Comparison of ENCODE assay signal across 9 mouse cellular contexts in the genomic region with DNA sequence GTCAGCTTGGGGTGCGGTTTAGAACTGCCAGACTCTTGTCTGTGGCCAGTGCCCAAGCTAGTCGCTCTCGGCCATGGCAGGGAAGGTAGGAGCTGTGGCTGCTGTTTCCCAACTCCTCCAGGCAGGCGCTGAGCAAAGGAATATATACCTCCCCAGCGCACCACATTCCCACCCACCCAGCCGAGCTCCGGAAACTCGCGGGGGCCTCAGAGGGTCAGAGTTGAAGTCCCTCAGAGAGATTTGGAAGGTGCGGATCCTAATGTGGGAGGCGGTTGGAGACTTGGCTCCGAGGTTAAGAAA. TPM values are rescaled to one million over a fixed set of nuclear protein-coding genes. Genes with fewer than 3 reads are reported as not detected.
DNase-seq lines count a peak whose midpoint lies in the region; ATAC-seq and TF ChIP-seq lines count a peak whose summit lies in the region.
"Had no signal": no experiment of that assay in that cellular context is flagged by ENCODE, and none has a peak within 500 bp of the region (broad histone marks: within the 10 kb centered on the region; RNA-seq: fewer than 3 reads in every experiment).

No protein-coding gene starts in this region.

- WGBS in kidney, postnatal 0 days: 15% methylated on average over 12 of the region's 12 CpGs
- 19% methylated on average over 12 of the region's 12 CpGs for whole genome bisulfite sequencing in embryonic facial prominence, embryonic 12.5 days
- 20% methylated on average over 12 of the region's 12 CpGs for WGBS in hindbrain, embryonic 16.5 days
- WGBS in midbrain, embryonic 16.5 days: 17% methylated on average over 12 of the region's 12 CpGs

- no peak overlapping the region for H3K27ac ChIP-seq in kidney, postnatal 0 days
- no peak overlapping the region for H3K27ac ChIP-seq in embryonic facial prominence, embryonic 12.5 days
- no peak overlapping the region; the same call in 1 of the 2 replicates for H3K27ac ChIP-seq in hindbrain, embryonic 16.5 days (ENCODE audit: low read depth, low read length)
- H3K27ac ChIP-seq in midbrain, embryonic 16.5 days (ENCODE audit: low read length): no peak overlapping the region

- DNase-seq in kidney, postnatal 0 days (ENCODE audit: low spot score): no peak
- DNase-seq in kidney, postnatal 14 days: no peak
- no peak for DNase-seq in MN1 (ENCODE audit: low spot score)
- DNase-seq in layer of hippocampus, adult 18-20 months (ENCODE audit: low spot score in 2 of 2): no peak
- no peak for DNase-seq in left cerebral cortex, postnatal 4 days

- intact Hi-C loops in left cerebral cortex, postnatal 4 days (cut with DNase I): no loop called here

- H3K9ac ChIP-seq in kidney, postnatal 0 days (ENCODE audit: low read depth, low read length): no peak overlapping the region
- H3K9ac ChIP-seq in embryonic facial prominence, embryonic 12.5 days: peak overlapping the region; percentile 31
- H3K9ac ChIP-seq in hindbrain, embryonic 16.5 days (ENCODE audit: low read depth, low read length): peak overlapping the region; percentile 75
- H3K9ac ChIP-seq in midbrain, embryonic 16.5 days (ENCODE audit: low read depth, low read length): peak overlapping the region; percentile 74

- no peaks in the 10 kb centered on the region for H3K27me3 ChIP-seq in kidney, postnatal 0 days (ENCODE audit: insufficient read depth, low read length)
- H3K27me3 ChIP-seq in embryonic facial prominence, embryonic 12.5 days: no peaks in the 10 kb centered on the region
- no peaks in the 10 kb centered on the region for H3K27me3 ChIP-seq in hindbrain, embryonic 16.5 days (replicated peaks; ENCODE audit: control insufficient read depth, insufficient read depth, low read length)
- no peaks in the 10 kb centered on the region for H3K27me3 ChIP-seq in midbrain, embryonic 16.5 days (ENCODE audit: control insufficient read depth, insufficient read depth, low read depth, low read length)

- TF ChIP-seq CTCF in kidney, postnatal 0 days (IDR thresholded peaks at IDR 0.05; ENCODE audit: low read depth): no peak

- no peak for ATAC-seq in kidney, postnatal 0 days (replicated peaks; ENCODE audit: low FRiP score, low read depth)
- peak; percentile 16; the same call in 1 of the 2 replicates for ATAC-seq in embryonic facial prominence, embryonic 12.5 days (ENCODE audit: insufficient number of reproducible peaks, insufficient read depth, low FRiP score, low TSS enrichment)
- no peak for ATAC-seq in hindbrain, embryonic 16.5 days
- ATAC-seq in midbrain, embryonic 16.5 days: no peak

- peak overlapping the region; percentile 40 for H3K4me3 ChIP-seq in kidney, postnatal 0 days (replicated peaks; ENCODE audit: low read depth, low read length)
- peak overlapping the region; percentile 52 for H3K4me3 ChIP-seq in embryonic facial prominence, embryonic 12.5 days
- H3K4me3 ChIP-seq in hindbrain, embryonic 16.5 days (ENCODE audit: low read length): peak overlapping the region; percentile 63
- peak overlapping the region; percentile 62 for H3K4me3 ChIP-seq in midbrain, embryonic 16.5 days (ENCODE audit: low read depth, low read length)

- no peaks in the 10 kb centered on the region for H3K36me3 ChIP-seq in kidney, postnatal 0 days (ENCODE audit: insufficient read depth, low read length)
- H3K36me3 ChIP-seq in embryonic facial prominence, embryonic 12.5 days: no peaks in the 10 kb centered on the region
- no peaks in the 10 kb centered on the region for H3K36me3 ChIP-seq in hindbrain, embryonic 16.5 days (ENCODE audit: control insufficient read depth, insufficient read depth, low read length)
- no peaks in the 10 kb centered on the region for H3K36me3 ChIP-seq in midbrain, embryonic 16.5 days (ENCODE audit: control insufficient read depth, insufficient read depth, low read length)

- H3K9me3 ChIP-seq in kidney, postnatal 0 days (replicated peaks; ENCODE audit: low read length): no peaks in the 10 kb centered on the region
- H3K9me3 ChIP-seq in embryonic facial prominence, embryonic 12.5 days: no peaks in the 10 kb centered on the region
- H3K9me3 ChIP-seq in hindbrain, embryonic 16.5 days (ENCODE audit: control insufficient read depth, low read length): no peaks in the 10 kb centered on the region
- no peaks in the 10 kb centered on the region for H3K9me3 ChIP-seq in midbrain, embryonic 16.5 days (replicated peaks; ENCODE audit: control insufficient read depth, low read length, poor library complexity, severe bottlenecking)

- H3K4me2 ChIP-seq in kidney, postnatal 0 days (ENCODE audit: low read length): peak overlapping the region; percentile 56
- H3K4me2 ChIP-seq in embryonic facial prominence, embryonic 12.5 days (replicated peaks): peak overlapping the region; percentile 73
- H3K4me2 ChIP-seq in hindbrain, embryonic 16.5 days (ENCODE audit: low read length): peak overlapping the region; percentile 94
- H3K4me2 ChIP-seq in midbrain, embryonic 16.5 days (ENCODE audit: low read length): peak overlapping the region; percentile 88

- 0 out of 2 replicates have a peak, but pooled peaks cover 4% of the 10 kb centered on the region for H3K4me1 ChIP-seq in kidney, postnatal 0 days (replicated peaks; ENCODE audit: insufficient read depth, low read length)
- no peaks in the 10 kb centered on the region; the same call in 1 of the 2 replicates for H3K4me1 ChIP-seq in embryonic facial prominence, embryonic 12.5 days
- no peaks in the 10 kb centered on the region for H3K4me1 ChIP-seq in hindbrain, embryonic 16.5 days (ENCODE audit: control insufficient read depth, insufficient read depth, low read depth, low read length)
- H3K4me1 ChIP-seq in midbrain, embryonic 16.5 days (ENCODE audit: control insufficient read depth, insufficient read depth, low read length): no peaks in the 10 kb centered on the region; the same call in 1 of the 2 replicates

RNA-seq across cellular contexts. Expression of a gene that starts 8.9 kb away (rescaled TPM):
- not detected in 2 replicates for polyA plus RNA-seq in kidney, postnatal 0 days (2015; fragmentation: Nextera tagmentation; extraction: Ambion mirVana)
- polyA plus RNA-seq in embryonic facial prominence, embryonic 12.5 days (2016; fragmentation: Nextera tagmentation; extraction: Ambion mirVana): not detected in 2 replicates
- polyA plus RNA-seq in hindbrain, embryonic 16.5 days (2015; fragmentation: Nextera tagmentation; extraction: Ambion mirVana): not detected in 2 replicates
- not detected in 2 replicates for polyA plus RNA-seq in midbrain, embryonic 16.5 days (2015; fragmentation: Nextera tagmentation; extraction: Ambion mirVana)
- total RNA-seq in layer of hippocampus, adult 18-20 months (2021): not detected
- not detected for total RNA-seq in left cerebral cortex, postnatal 4 days (2021)
- total RNA-seq: neutrophil, adult 5-6 weeks had no signal
